Mouse (Mus musculus): ENCODE data around the gene Ly6g6f. TPM values are rescaled to one million over a fixed set of nuclear protein-coding genes. Genes with fewer than 3 reads are reported as not detected.

Ly6g6f gene
- polyA plus RNA-seq, 1 experiment = 9.7 TPM

GRCm38 (mm10) chr17:35088825-35089644 lies 3.6 kb upstream of the Ly6g6f start, which contains the start of gene Abhd16a:
Gene Abhd16a (plus strand): TSS chr17:35089263.
- H3K4me3 ChIP-seq (ENCODE audit: extremely low read depth, insufficient read depth, insufficient read length) = peak within 1 kb of the TSS; percentile 98
- TF ChIP-seq POLR2A (IDR thresholded peaks at IDR 0.05; ENCODE audit: low read depth, low read length) (peak; percentile 72), CTCF (IDR thresholded peaks at IDR 0.05; ENCODE audit: extremely low read depth, insufficient read depth, insufficient read length, insufficient replicate concordance) (0 out of 2 replicates have a peak, but pooled peaks have one; percentile 0)
- peak; percentile 88 to 91 for DNase-seq (ENCODE audit: low read depth in 1 of 2, low spot score in 2 of 2)
- H3K27ac ChIP-seq (ENCODE audit: insufficient read depth, low read length) = peak within 1 kb of the TSS; percentile 99
- peaks cover 9% of the 10 kb centered on the region for H3K36me3 ChIP-seq (ENCODE audit: control insufficient read depth, insufficient read depth, low read length)
- no peaks in the 10 kb centered on the region for H3K27me3 ChIP-seq (ENCODE audit: control insufficient read depth, insufficient read depth, low read length)
- peaks cover 5% of the 10 kb centered on the region; the same call in 1 of the 2 replicates for H3K4me1 ChIP-seq (ENCODE audit: control insufficient read depth, insufficient read depth, insufficient read length)
- WGBS = 2% methylated on average over 67 of the region's 67 CpGs

- TF ChIP-seq POLR2A (IDR thresholded peaks at IDR 0.05; ENCODE audit: low read depth, low read length) (no peak), CTCF (IDR thresholded peaks at IDR 0.05; ENCODE audit: extremely low read depth, insufficient read depth, insufficient read length, insufficient replicate concordance) (no peak)
- no peak overlapping the region for H3K4me3 ChIP-seq (ENCODE audit: extremely low read depth, insufficient read depth, insufficient read length)
- H3K36me3 ChIP-seq (ENCODE audit: control insufficient read depth, insufficient read depth, low read length) = peaks cover 7% of the 10 kb centered on the region
- no peaks in the 10 kb centered on the region for H3K27me3 ChIP-seq (ENCODE audit: control insufficient read depth, insufficient read depth, low read length)
- DNase-seq (ENCODE audit: low read depth in 1 of 2, low spot score in 2 of 2) = no peak
- WGBS = 48% methylated on average over 2 of the region's 2 CpGs
- peaks cover 5% of the 10 kb centered on the region; the same call in 1 of the 2 replicates for H3K4me1 ChIP-seq (ENCODE audit: control insufficient read depth, insufficient read depth, insufficient read length)
- no peak overlapping the region for H3K27ac ChIP-seq (ENCODE audit: insufficient read depth, low read length)
Observed at GRCm38 (mm10) chr17:35088151-35088550, 2.7 kb upstream of the Ly6g6f start.

GRCm38 (mm10) chr17:35083929-35084497 lies 1.4 kb downstream of the Ly6g6f start:
- DNase-seq (ENCODE audit: low read depth in 1 of 2, low spot score in 2 of 2) = no peak
- no peak overlapping the region for H3K4me3 ChIP-seq (ENCODE audit: extremely low read depth, insufficient read depth, insufficient read length)
- no peak for TF ChIP-seq POLR2A (IDR thresholded peaks at IDR 0.05; ENCODE audit: low read depth, low read length)
- no peak for TF ChIP-seq CTCF (IDR thresholded peaks at IDR 0.05; ENCODE audit: extremely low read depth, insufficient read depth, insufficient read length, insufficient replicate concordance)

GRCm38 (mm10) chr17:35082841-35083576 lies 2.4 kb downstream of the Ly6g6f start:
- Histone ChIP-seq H3K27me3 (ENCODE audit: control insufficient read depth, insufficient read depth, low read length) (no peaks in the 10 kb centered on the region), H3K4me1 (ENCODE audit: control insufficient read depth, insufficient read depth, insufficient read length) (no peaks in the 10 kb centered on the region), H3K4me3 (ENCODE audit: extremely low read depth, insufficient read depth, insufficient read length) (no peak overlapping the region), H3K36me3 (ENCODE audit: control insufficient read depth, insufficient read depth, low read length) (no peaks in the 10 kb centered on the region), H3K27ac (ENCODE audit: insufficient read depth, low read length) (no peak overlapping the region)
- 92% methylated on average over 16 of the region's 16 CpGs for WGBS
- no peak for DNase-seq (ENCODE audit: low read depth in 1 of 2, low spot score in 2 of 2)
- no peak for TF ChIP-seq POLR2A (IDR thresholded peaks at IDR 0.05; ENCODE audit: low read depth, low read length)
- TF ChIP-seq CTCF (IDR thresholded peaks at IDR 0.05; ENCODE audit: extremely low read depth, insufficient read depth, insufficient read length, insufficient replicate concordance) = no peak

More at GRCm38 (mm10) chr17:35083929-35084497, 1.4 kb downstream of the Ly6g6f start:
- no peaks in the 10 kb centered on the region for H3K4me1 ChIP-seq (ENCODE audit: control insufficient read depth, insufficient read depth, insufficient read length)
- no peaks in the 10 kb centered on the region for H3K27me3 ChIP-seq (ENCODE audit: control insufficient read depth, insufficient read depth, low read length)
- H3K36me3 ChIP-seq (ENCODE audit: control insufficient read depth, insufficient read depth, low read length) = no peaks in the 10 kb centered on the region
- WGBS = 62% methylated on average over 3 of the region's 3 CpGs
- no peak overlapping the region for H3K27ac ChIP-seq (ENCODE audit: insufficient read depth, low read length)

- no peak overlapping the region for H3K27ac ChIP-seq (ENCODE audit: insufficient read depth, low read length)
- no peak for DNase-seq (ENCODE audit: low read depth in 1 of 2, low spot score in 2 of 2)
- H3K4me1 ChIP-seq (ENCODE audit: control insufficient read depth, insufficient read depth, insufficient read length) = no peaks in the 10 kb centered on the region; the same call in 1 of the 2 replicates
- TF ChIP-seq CTCF (IDR thresholded peaks at IDR 0.05; ENCODE audit: extremely low read depth, insufficient read depth, insufficient read length, insufficient replicate concordance) = no peak
- no peaks in the 10 kb centered on the region for H3K27me3 ChIP-seq (ENCODE audit: control insufficient read depth, insufficient read depth, low read length)
- H3K36me3 ChIP-seq (ENCODE audit: control insufficient read depth, insufficient read depth, low read length) = no peaks in the 10 kb centered on the region
- H3K4me3 ChIP-seq (ENCODE audit: extremely low read depth, insufficient read depth, insufficient read length) = no peak overlapping the region
- 89% methylated on average over 4 of the region's 4 CpGs for WGBS
Observed at GRCm38 (mm10) chr17:35080710-35081109, 4.7 kb downstream of the Ly6g6f start.

- no peaks in the 10 kb centered on the region for H3K27me3 ChIP-seq (ENCODE audit: control insufficient read depth, insufficient read depth, low read length)
- H3K4me3 ChIP-seq (ENCODE audit: extremely low read depth, insufficient read depth, insufficient read length) = no peak overlapping the region
- DNase-seq (ENCODE audit: low read depth in 1 of 2, low spot score in 2 of 2) = no peak
- 71% methylated on average over 6 of the region's 6 CpGs for WGBS
- no peak for TF ChIP-seq CTCF (IDR thresholded peaks at IDR 0.05; ENCODE audit: extremely low read depth, insufficient read depth, insufficient read length, insufficient replicate concordance)
- no peak for TF ChIP-seq POLR2A (IDR thresholded peaks at IDR 0.05; ENCODE audit: low read depth, low read length)
- no peaks in the 10 kb centered on the region; the same call in 1 of the 2 replicates for H3K4me1 ChIP-seq (ENCODE audit: control insufficient read depth, insufficient read depth, insufficient read length)
- H3K27ac ChIP-seq (ENCODE audit: insufficient read depth, low read length) = no peak overlapping the region
- no peaks in the 10 kb centered on the region for H3K36me3 ChIP-seq (ENCODE audit: control insufficient read depth, insufficient read depth, low read length)
Observed at GRCm38 (mm10) chr17:35080248-35080647, 5.2 kb downstream of the Ly6g6f start.
